Mouse (Mus musculus): Measurements from ENCODE around the gene Cpne4.

DNA sequence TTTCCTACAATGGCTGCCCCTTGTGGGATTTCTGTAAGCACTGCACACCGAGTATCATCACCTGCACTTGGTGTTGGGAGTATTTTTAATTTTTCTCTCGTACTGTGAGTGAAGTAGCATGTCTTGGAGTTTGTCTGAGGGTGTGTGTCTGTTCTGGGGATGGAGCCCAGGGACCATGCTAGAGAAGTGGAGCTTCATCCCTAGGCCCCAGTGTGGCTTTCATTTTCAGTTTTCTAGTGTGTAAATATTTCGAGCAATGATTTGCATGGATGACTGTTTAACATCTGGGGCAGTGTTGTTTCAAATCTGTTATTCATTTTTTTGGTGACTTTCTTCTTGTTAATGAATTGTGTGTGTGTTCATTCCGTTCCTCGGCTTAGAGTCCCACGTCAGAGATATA is 31.9 kb upstream of the Cpne4 start:
- TF ChIP-seq CTCF (IDR thresholded peaks at IDR 0.05; ENCODE audit: control insufficient read depth, insufficient read depth, insufficient replicate concordance, low read depth, low read length) = no peak
- TF ChIP-seq POLR2A (IDR thresholded peaks at IDR 0.05; ENCODE audit: control insufficient read depth, low read depth, low read length) = no peak

All from testis, adult 2 months (tissue).